Mouse (Mus musculus): Measurements from ENCODE around the gene Gm3448. TPM values are rescaled to one million over a fixed set of nuclear protein-coding genes. Genes with fewer than 3 reads are reported as not detected.
"Not testable (repeated sequence)": the region's sequence is repeated elsewhere in the genome, so short reads cannot be mapped to it uniquely, and the experiment has no call there.

Gm3448 gene
- polyA plus RNA-seq, 1 experiment from 2014 or later: 5.1 TPM

- Histone ChIP-seq H3K9ac (peak overlapping the region; percentile 43), H3K4me1 (replicated peaks) (peaks cover 12% of the 10 kb centered on the region), H3K4me2 (peak overlapping the region; percentile 44), H3K4me3 (peak overlapping the region; percentile 7; the same call in 1 of the 2 replicates), H3K27me3 (no peaks in the 10 kb centered on the region), H3K27ac (peak overlapping the region; percentile 67), H3K9me3 (no peaks in the 10 kb centered on the region), H3K36me3 (peaks cover 34% of the 10 kb centered on the region)
- ATAC-seq (ENCODE audit: low FRiP score): peak; percentile 84
- 42% methylated on average over 13 of the region's 13 CpGs for WGBS
Measured at GRCm38 (mm10) chr17:15065391-15066024, 24.2 kb upstream of the Gm3448 start.

- WGBS: 92% methylated on average over 6 of the region's 6 CpGs
- Histone ChIP-seq H3K9ac (no peak overlapping the region), H3K27ac (no peak overlapping the region), H3K9me3 (no peaks in the 10 kb centered on the region), H3K4me2 (no peak overlapping the region), H3K27me3 (no peaks in the 10 kb centered on the region), H3K36me3 (peaks cover 82% of the 10 kb centered on the region), H3K4me1 (replicated peaks) (no peaks in the 10 kb centered on the region), H3K4me3 (no peak overlapping the region)
- ATAC-seq (ENCODE audit: low FRiP score): no peak
Measured at GRCm38 (mm10) chr17:15060356-15060755, 19.0 kb upstream of the Gm3448 start.

- Histone ChIP-seq H3K36me3 (peaks cover 88% of the 10 kb centered on the region), H3K9me3 (no peaks in the 10 kb centered on the region), H3K9ac (no peak overlapping the region), H3K27ac (no peak overlapping the region), H3K4me1 (replicated peaks) (no peaks in the 10 kb centered on the region), H3K27me3 (no peaks in the 10 kb centered on the region), H3K4me2 (no peak overlapping the region), H3K4me3 (no peak overlapping the region)
- ATAC-seq (ENCODE audit: low FRiP score): no peak
- 96% methylated on average over 14 of the region's 14 CpGs for WGBS
Measured at GRCm38 (mm10) chr17:15059646-15060045, 18.3 kb upstream of the Gm3448 start.

GRCm38 (mm10) chr17:15058161-15058591 lies 16.8 kb upstream of the Gm3448 start:
- no peak overlapping the region for H3K27ac ChIP-seq
- ATAC-seq (ENCODE audit: low FRiP score): no peak
- H3K9me3 ChIP-seq: no peaks in the 10 kb centered on the region
- no peak overlapping the region for H3K9ac ChIP-seq
- no peaks in the 10 kb centered on the region for H3K27me3 ChIP-seq
- no peak overlapping the region for H3K4me3 ChIP-seq
- 89% methylated on average over 5 of the region's 5 CpGs for WGBS
- no peak overlapping the region for H3K4me2 ChIP-seq
- peaks cover 81% of the 10 kb centered on the region for H3K36me3 ChIP-seq
- no peaks in the 10 kb centered on the region for H3K4me1 ChIP-seq (replicated peaks)

- no peaks in the 10 kb centered on the region for H3K27me3 ChIP-seq
- no peak for ATAC-seq (ENCODE audit: low FRiP score)
- no peak overlapping the region for H3K4me3 ChIP-seq
- H3K9me3 ChIP-seq: no peaks in the 10 kb centered on the region
- H3K27ac ChIP-seq: no peak overlapping the region
- H3K4me1 ChIP-seq (replicated peaks): no peaks in the 10 kb centered on the region
- WGBS: 85% methylated on average over 4 of the region's 4 CpGs
- H3K36me3 ChIP-seq: peaks cover 58% of the 10 kb centered on the region
- H3K4me2 ChIP-seq: no peak overlapping the region
- H3K9ac ChIP-seq: no peak overlapping the region
Measured at GRCm38 (mm10) chr17:15055925-15056324, 14.6 kb upstream of the Gm3448 start.

GRCm38 (mm10) chr17:15053829-15054200 lies 12.5 kb upstream of the Gm3448 start:
- H3K4me1 ChIP-seq (replicated peaks); H3K4me2 ChIP-seq; H3K9me3 ChIP-seq; H3K4me3 ChIP-seq; H3K27ac ChIP-seq; H3K27me3 ChIP-seq; ATAC-seq (ENCODE audit: low FRiP score); H3K9ac ChIP-seq: not testable (repeated sequence)
- 94% methylated on average over 12 of the region's 13 CpGs for WGBS
- peaks cover 37% of the 10 kb centered on the region for H3K36me3 ChIP-seq

GRCm38 (mm10) chr17:15053183-15053828 lies 12.0 kb upstream of the Gm3448 start:
- H3K4me2 ChIP-seq; H3K27me3 ChIP-seq; H3K4me3 ChIP-seq; H3K27ac ChIP-seq; H3K9me3 ChIP-seq; ATAC-seq (ENCODE audit: low FRiP score); H3K4me1 ChIP-seq (replicated peaks); H3K9ac ChIP-seq: not testable (repeated sequence)
- peaks cover 32% of the 10 kb centered on the region for H3K36me3 ChIP-seq
- 91% methylated on average over 5 of the region's 8 CpGs for WGBS

GRCm38 (mm10) chr17:15052766-15053165 lies 11.4 kb upstream of the Gm3448 start:
- not testable (repeated sequence) for H3K9me3 ChIP-seq; H3K27ac ChIP-seq; H3K27me3 ChIP-seq; H3K4me3 ChIP-seq; ATAC-seq (ENCODE audit: low FRiP score); H3K9ac ChIP-seq; H3K4me2 ChIP-seq; H3K4me1 ChIP-seq (replicated peaks)
- H3K36me3 ChIP-seq: peaks cover 27% of the 10 kb centered on the region
- 67% methylated on average over 1 of the region's 1 CpGs for WGBS

- H3K4me1 ChIP-seq (replicated peaks); H3K27ac ChIP-seq; H3K27me3 ChIP-seq; ATAC-seq (ENCODE audit: low FRiP score); H3K9ac ChIP-seq; H3K4me3 ChIP-seq; H3K36me3 ChIP-seq; H3K4me2 ChIP-seq; H3K9me3 ChIP-seq: not testable (repeated sequence)
- whole genome bisulfite sequencing: no CpG with 5 or more reads among the region's 1 CpGs
Measured at GRCm38 (mm10) chr17:15050338-15050737, 9.0 kb upstream of the Gm3448 start.

GRCm38 (mm10) chr17:15040455-15040854 lies 882 bp downstream of the Gm3448 start:
- not testable (repeated sequence) for H3K4me3 ChIP-seq; H3K27me3 ChIP-seq; H3K9me3 ChIP-seq; H3K4me1 ChIP-seq (replicated peaks); H3K36me3 ChIP-seq; H3K9ac ChIP-seq; H3K4me2 ChIP-seq; ATAC-seq (ENCODE audit: low FRiP score); H3K27ac ChIP-seq
- no CpG with 5 or more reads among the region's 3 CpGs for WGBS

GRCm38 (mm10) chr17:15031414-15031813 lies 9.9 kb downstream of the Gm3448 start:
- not testable (repeated sequence) for H3K27me3 ChIP-seq; H3K9ac ChIP-seq; H3K36me3 ChIP-seq; H3K4me1 ChIP-seq (replicated peaks); H3K27ac ChIP-seq; H3K9me3 ChIP-seq; H3K4me2 ChIP-seq; ATAC-seq (ENCODE audit: low FRiP score); H3K4me3 ChIP-seq
- WGBS: no CpG with 5 or more reads among the region's 4 CpGs

GRCm38 (mm10) chr17:15025513-15025912 lies 15.8 kb downstream of the Gm3448 start:
- ATAC-seq (ENCODE audit: low FRiP score); H3K4me1 ChIP-seq (replicated peaks); H3K9ac ChIP-seq; H3K4me3 ChIP-seq; H3K9me3 ChIP-seq; H3K27ac ChIP-seq; H3K27me3 ChIP-seq; H3K36me3 ChIP-seq; H3K4me2 ChIP-seq: not testable (repeated sequence)
- no CpG with 5 or more reads among the region's 6 CpGs for WGBS

- ATAC-seq (ENCODE audit: low FRiP score): peak; percentile 93
Measured at GRCm38 (mm10) chr17:15024502-15025193, 16.7 kb downstream of the Gm3448 start.

More at GRCm38 (mm10) chr17:15024502-15025193, 16.7 kb downstream of the Gm3448 start:
- H3K36me3 ChIP-seq; H3K4me1 ChIP-seq (replicated peaks); H3K9me3 ChIP-seq; H3K4me2 ChIP-seq; H3K9ac ChIP-seq; H3K4me3 ChIP-seq; H3K27ac ChIP-seq; H3K27me3 ChIP-seq: not testable (repeated sequence)
- no CpG with 5 or more reads among the region's 48 CpGs for WGBS

Data from hindbrain, embryonic 13.5 days (tissue).